Mouse (Mus musculus): ENCODE results near the gene Tmem237. TPM values are rescaled to one million over a fixed set of nuclear protein-coding genes. Genes with fewer than 3 reads are reported as not detected.
A peak's percentile ranks its signal among the peaks of the same experiment; 100 is the strongest.

Gene Tmem237
- total RNA-seq (2015; ENCODE audit: low replicate concordance), result 2.5 TPM in 1 of 2 replicates, not detected in the other
- total RNA-seq (2017; ENCODE audit: low replicate concordance), result 0.26 TPM in 1 of 2 replicates, not detected in the other

- peak; percentile 97 for ATAC-seq (replicated peaks; ENCODE audit: low FRiP score, poor library complexity, severe bottlenecking)
Observed at GRCm38 (mm10) chr1:59119720-59120457, at the start of gene Tmem237. Gene Tmem237 (minus strand): TSS chr1:59120408.

GRCm38 (mm10) chr1:59169586-59169985, 49.4 kb upstream of the Tmem237 start:
- ATAC-seq (replicated peaks; ENCODE audit: low FRiP score, poor library complexity, severe bottlenecking), result no peak

- no peak for ATAC-seq (replicated peaks; ENCODE audit: low FRiP score, poor library complexity, severe bottlenecking)
Observed at GRCm38 (mm10) chr1:59168556-59168955, 48.3 kb upstream of the Tmem237 start.

- no peak for ATAC-seq (replicated peaks; ENCODE audit: low FRiP score, poor library complexity, severe bottlenecking)
Observed at GRCm38 (mm10) chr1:59167654-59168425, 47.6 kb upstream of the Tmem237 start.

GRCm38 (mm10) chr1:59166232-59166905, 46.2 kb upstream of the Tmem237 start:
- ATAC-seq (replicated peaks; ENCODE audit: low FRiP score, poor library complexity, severe bottlenecking), result no peak

GRCm38 (mm10) chr1:59163918-59164317, 43.7 kb upstream of the Tmem237 start:
- ATAC-seq (replicated peaks; ENCODE audit: low FRiP score, poor library complexity, severe bottlenecking), result no peak

GRCm38 (mm10) chr1:59163030-59163461, 42.8 kb upstream of the Tmem237 start, which contains the start of gene Mpp4:
Gene Mpp4 (minus strand): TSS chr1:59163389.
- ATAC-seq (replicated peaks; ENCODE audit: low FRiP score, poor library complexity, severe bottlenecking), result no peak

GRCm38 (mm10) chr1:59162309-59163024, 42.3 kb upstream of the Tmem237 start:
- ATAC-seq (replicated peaks; ENCODE audit: low FRiP score, poor library complexity, severe bottlenecking), result no peak

- ATAC-seq (replicated peaks; ENCODE audit: low FRiP score, poor library complexity, severe bottlenecking), result no peak
Observed at GRCm38 (mm10) chr1:59161396-59161795, 41.2 kb upstream of the Tmem237 start.

GRCm38 (mm10) chr1:59160871-59161270, 40.7 kb upstream of the Tmem237 start:
- no peak for ATAC-seq (replicated peaks; ENCODE audit: low FRiP score, poor library complexity, severe bottlenecking)

- ATAC-seq (replicated peaks; ENCODE audit: low FRiP score, poor library complexity, severe bottlenecking), result no peak
Observed at GRCm38 (mm10) chr1:59159136-59159535, 38.9 kb upstream of the Tmem237 start.

GRCm38 (mm10) chr1:59158498-59158897, 38.3 kb upstream of the Tmem237 start:
- ATAC-seq (replicated peaks; ENCODE audit: low FRiP score, poor library complexity, severe bottlenecking), result no peak

- no peak for ATAC-seq (replicated peaks; ENCODE audit: low FRiP score, poor library complexity, severe bottlenecking)
Observed at GRCm38 (mm10) chr1:59157846-59158245, 37.6 kb upstream of the Tmem237 start.

- no peak for ATAC-seq (replicated peaks; ENCODE audit: low FRiP score, poor library complexity, severe bottlenecking)
Observed at GRCm38 (mm10) chr1:59152346-59152745, 32.1 kb upstream of the Tmem237 start.

- ATAC-seq (replicated peaks; ENCODE audit: low FRiP score, poor library complexity, severe bottlenecking), result no peak
Observed at GRCm38 (mm10) chr1:59150542-59150941, 30.3 kb upstream of the Tmem237 start.

GRCm38 (mm10) chr1:59144543-59144942, 24.3 kb upstream of the Tmem237 start:
- ATAC-seq (replicated peaks; ENCODE audit: low FRiP score, poor library complexity, severe bottlenecking), result no peak

- 0 out of 2 replicates have a peak, but pooled peaks have one; percentile 63 for ATAC-seq (replicated peaks; ENCODE audit: low FRiP score, poor library complexity, severe bottlenecking)
Observed at GRCm38 (mm10) chr1:59142809-59143208, 22.6 kb upstream of the Tmem237 start.

GRCm38 (mm10) chr1:59134419-59134818, 14.2 kb upstream of the Tmem237 start:
- ATAC-seq (replicated peaks; ENCODE audit: low FRiP score, poor library complexity, severe bottlenecking), result no peak

GRCm38 (mm10) chr1:59128879-59129278, 8.7 kb upstream of the Tmem237 start:
- no peak for ATAC-seq (replicated peaks; ENCODE audit: low FRiP score, poor library complexity, severe bottlenecking)

- no peak for ATAC-seq (replicated peaks; ENCODE audit: low FRiP score, poor library complexity, severe bottlenecking)
Observed at GRCm38 (mm10) chr1:59125558-59125957, 5.3 kb upstream of the Tmem237 start.
